Comparison of ENCODE assay signal across 15 mouse cellular contexts in the genomic region with DNA sequence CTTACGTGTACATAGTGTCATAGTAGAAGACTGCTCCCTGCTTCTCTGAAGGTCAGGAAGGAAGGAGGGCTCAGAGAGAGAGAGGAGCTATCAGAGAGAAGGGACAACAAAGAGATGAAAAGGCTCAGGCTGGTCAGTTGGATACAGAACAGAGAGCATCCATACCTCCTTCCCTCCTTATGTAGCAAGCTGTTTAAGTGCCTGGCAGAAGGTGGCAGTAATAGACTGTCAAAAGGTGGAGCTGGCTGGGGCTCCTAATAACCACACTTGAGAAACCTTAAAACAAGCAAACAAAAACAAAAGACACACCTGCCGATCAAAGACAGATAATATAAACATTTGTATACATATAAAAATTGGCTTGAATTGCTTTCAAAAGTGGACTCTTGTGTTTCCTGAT. TPM values are rescaled to one million over a fixed set of nuclear protein-coding genes. Genes with fewer than 3 reads are reported as not detected.
DNase-seq lines count a peak whose midpoint lies in the region; ATAC-seq and TF ChIP-seq lines count a peak whose summit lies in the region.
"Had no signal": no experiment of that assay in that cellular context is flagged by ENCODE, and none has a peak within 500 bp of the region (broad histone marks: within the 10 kb centered on the region; RNA-seq: fewer than 3 reads in every experiment).

No protein-coding gene starts in this region.

- H3K36me3 ChIP-seq in forebrain, postnatal 0 days (ENCODE audit: insufficient read depth), result no peaks in the 10 kb centered on the region
- H3K36me3 ChIP-seq in forebrain, embryonic 11.5 days (ENCODE audit: control insufficient read depth, insufficient read depth, low read length), result no peaks in the 10 kb centered on the region
- H3K36me3 ChIP-seq in neural tube, embryonic 12.5 days, result no peaks in the 10 kb centered on the region
- H3K36me3 ChIP-seq in hindbrain, embryonic 16.5 days (ENCODE audit: control insufficient read depth, insufficient read depth, low read length), result no peaks in the 10 kb centered on the region
- no peaks in the 10 kb centered on the region for H3K36me3 ChIP-seq in heart, embryonic 11.5 days (ENCODE audit: control insufficient read depth, insufficient read depth, low read length)
- H3K36me3 ChIP-seq: limb, embryonic 10.5 days; stomach, embryonic 15.5 days had no signal

- H3K4me2 ChIP-seq in forebrain, postnatal 0 days (ENCODE audit: low read depth), result no peak overlapping the region
- H3K4me2 ChIP-seq in forebrain, embryonic 11.5 days (ENCODE audit: low read depth, low read length, severe bottlenecking), result no peak overlapping the region
- no peak overlapping the region for H3K4me2 ChIP-seq in neural tube, embryonic 12.5 days (replicated peaks)
- H3K4me2 ChIP-seq in hindbrain, embryonic 16.5 days (ENCODE audit: low read length), result no peak overlapping the region
- H3K4me2 ChIP-seq in heart, embryonic 11.5 days, result no peak overlapping the region
- H3K4me2 ChIP-seq: lung, embryonic 14.5 days; stomach, embryonic 15.5 days had no signal

- TF ChIP-seq CTCF in forebrain, postnatal 0 days (IDR thresholded peaks at IDR 0.05; ENCODE audit: low read depth), result peak; percentile 49

- no peak overlapping the region for H3K27ac ChIP-seq in forebrain, postnatal 0 days (ENCODE audit: low read depth, low read length)
- H3K27ac ChIP-seq in forebrain, embryonic 11.5 days (ENCODE audit: low read depth, low read length), result no peak overlapping the region
- no peak overlapping the region for H3K27ac ChIP-seq in neural tube, embryonic 12.5 days
- no peak overlapping the region for H3K27ac ChIP-seq in hindbrain, embryonic 16.5 days (ENCODE audit: low read depth, low read length)
- no peak overlapping the region for H3K27ac ChIP-seq in heart, embryonic 11.5 days (ENCODE audit: low read depth, low read length)
- H3K27ac ChIP-seq: limb, embryonic 10.5 days; stomach, embryonic 15.5 days had no signal

- H3K27me3 ChIP-seq in forebrain, postnatal 0 days (ENCODE audit: insufficient read depth, low read length), result no peaks in the 10 kb centered on the region
- H3K27me3 ChIP-seq in forebrain, embryonic 11.5 days (ENCODE audit: control insufficient read depth, insufficient read depth, low read length), result no peaks in the 10 kb centered on the region
- no peaks in the 10 kb centered on the region for H3K27me3 ChIP-seq in neural tube, embryonic 12.5 days (replicated peaks)
- H3K27me3 ChIP-seq in hindbrain, embryonic 16.5 days (replicated peaks; ENCODE audit: control insufficient read depth, insufficient read depth, low read length), result no peaks in the 10 kb centered on the region
- H3K27me3 ChIP-seq in heart, embryonic 11.5 days (ENCODE audit: control insufficient read depth, insufficient read depth, low read length), result no peaks in the 10 kb centered on the region
- H3K27me3 ChIP-seq: stomach, embryonic 15.5 days had no signal

- intact Hi-C loops in gastrocnemius, postnatal 36 days (cut with DNase I), result no loop called here

- DNase-seq in forebrain, postnatal 0 days, result peak; percentile 31
- no peak for DNase-seq in forebrain, embryonic 11.5 days (ENCODE audit: low spot score)
- no peak for DNase-seq in neural tube, embryonic 10.5 days (ENCODE audit: extremely low spot score, low spot score)
- DNase-seq in gastrocnemius, postnatal 36 days, result no peak
- DNase-seq in adipocyte (ENCODE audit: low spot score), result no peak
- DNase-seq: heart, postnatal 36 days; kidney, postnatal 10 days; lung, embryonic 14.5 days had no signal

- no peak overlapping the region for H3K9ac ChIP-seq in forebrain, postnatal 0 days
- no peak overlapping the region for H3K9ac ChIP-seq in forebrain, embryonic 11.5 days (ENCODE audit: low read length)
- no peak overlapping the region for H3K9ac ChIP-seq in neural tube, embryonic 12.5 days
- H3K9ac ChIP-seq in hindbrain, embryonic 16.5 days (ENCODE audit: low read depth, low read length), result no peak overlapping the region
- no peak overlapping the region for H3K9ac ChIP-seq in heart, embryonic 11.5 days (ENCODE audit: low read depth, low read length)
- H3K9ac ChIP-seq: lung, embryonic 14.5 days; stomach, embryonic 15.5 days had no signal

- H3K9me3 ChIP-seq in forebrain, postnatal 0 days (ENCODE audit: low read length), result no peaks in the 10 kb centered on the region
- H3K9me3 ChIP-seq in forebrain, embryonic 11.5 days (ENCODE audit: control insufficient read depth, low read length), result no peaks in the 10 kb centered on the region
- H3K9me3 ChIP-seq in neural tube, embryonic 12.5 days, result no peaks in the 10 kb centered on the region
- H3K9me3 ChIP-seq in hindbrain, embryonic 16.5 days (ENCODE audit: control insufficient read depth, low read length), result no peaks in the 10 kb centered on the region
- H3K9me3 ChIP-seq in heart, embryonic 11.5 days (replicated peaks; ENCODE audit: control insufficient read depth, low read length), result no peaks in the 10 kb centered on the region
- H3K9me3 ChIP-seq: limb, embryonic 10.5 days; stomach, embryonic 15.5 days had no signal

- no peak; the same call in 1 of the 2 replicates for ATAC-seq in forebrain, postnatal 0 days
- ATAC-seq in forebrain, embryonic 11.5 days (replicated peaks; ENCODE audit: low FRiP score), result no peak
- 0 out of 2 replicates have a peak, but pooled peaks have one; percentile 50 for ATAC-seq in neural tube, embryonic 12.5 days (ENCODE audit: low FRiP score, low read depth)
- ATAC-seq in hindbrain, embryonic 16.5 days, result peak; percentile 93
- no peak for ATAC-seq in heart, embryonic 11.5 days (replicated peaks; ENCODE audit: insufficient number of reproducible peaks, low FRiP score, low TSS enrichment)

- no peaks in the 10 kb centered on the region for H3K4me1 ChIP-seq in forebrain, postnatal 0 days (ENCODE audit: insufficient read depth)
- no peaks in the 10 kb centered on the region for H3K4me1 ChIP-seq in forebrain, embryonic 11.5 days (replicated peaks; ENCODE audit: control insufficient read depth, insufficient read depth, low read length)
- no peaks in the 10 kb centered on the region for H3K4me1 ChIP-seq in neural tube, embryonic 12.5 days
- H3K4me1 ChIP-seq in hindbrain, embryonic 16.5 days (ENCODE audit: control insufficient read depth, insufficient read depth, low read depth, low read length), result no peaks in the 10 kb centered on the region
- no peaks in the 10 kb centered on the region for H3K4me1 ChIP-seq in heart, embryonic 11.5 days (ENCODE audit: control insufficient read depth, insufficient read depth, low read length)
- H3K4me1 ChIP-seq: limb, embryonic 10.5 days; stomach, embryonic 15.5 days had no signal

- 61% methylated on average over 2 of the region's 2 CpGs for whole genome bisulfite sequencing in forebrain, postnatal 0 days
- 70% methylated on average over 2 of the region's 2 CpGs for WGBS in forebrain, embryonic 11.5 days
- WGBS in neural tube, embryonic 12.5 days, result 72% methylated on average over 2 of the region's 2 CpGs
- WGBS in hindbrain, embryonic 16.5 days, result 80% methylated on average over 2 of the region's 2 CpGs
- 69% methylated on average over 2 of the region's 2 CpGs for WGBS in heart, embryonic 11.5 days (ENCODE audit: insufficient replicate concordance)

- H3K4me3 ChIP-seq in forebrain, postnatal 0 days (ENCODE audit: low read depth, low read length), result no peak overlapping the region
- no peak overlapping the region for H3K4me3 ChIP-seq in forebrain, embryonic 11.5 days (ENCODE audit: low read depth, low read length)
- H3K4me3 ChIP-seq in neural tube, embryonic 12.5 days, result no peak overlapping the region
- H3K4me3 ChIP-seq in hindbrain, embryonic 16.5 days (ENCODE audit: low read length), result no peak overlapping the region
- H3K4me3 ChIP-seq in heart, embryonic 11.5 days (ENCODE audit: low read depth, low read length), result no peak overlapping the region
- H3K4me3 ChIP-seq: limb, embryonic 10.5 days; myocyte; stomach, embryonic 15.5 days had no signal

RNA-seq across cellular contexts. Expression of gene 1700017N19Rik, which starts 14.0 kb away (rescaled TPM):
- not detected in 2 replicates for total RNA-seq in forebrain, postnatal 0 days (2014; rRNA removed)
- 0.08 and 0.24 TPM in 2 replicates for polyA plus RNA-seq in forebrain, postnatal 0 days (2015; fragmentation: Nextera tagmentation; extraction: Ambion mirVana)
- polyA plus RNA-seq in forebrain, embryonic 11.5 days (2014; fragmentation: Nextera tagmentation; extraction: Ambion mirVana), result not detected in 2 replicates
- not detected in 2 replicates for polyA plus RNA-seq in neural tube, embryonic 12.5 days (2016; fragmentation: Nextera tagmentation; extraction: Ambion mirVana)
- 0.19 TPM in 1 of 2 replicates, not detected in the other for polyA plus RNA-seq in hindbrain, embryonic 16.5 days (2015; fragmentation: Nextera tagmentation; extraction: Ambion mirVana)
- not detected for total RNA-seq in gastrocnemius, postnatal 36 days (2021)
- not detected in 2 replicates for polyA plus RNA-seq in heart, embryonic 11.5 days (2014; fragmentation: Nextera tagmentation; extraction: Ambion mirVana)
- total RNA-seq: granulocyte monocyte progenitor cell, adult 5-6 weeks; heart, postnatal 36 days had no signal
- polyA plus RNA-seq: limb, embryonic 10.5 days; lung, embryonic 14.5 days; myocyte; stomach, embryonic 15.5 days had no signal

RNA-seq across cellular contexts. Expression of gene 4930430F08Rik, which starts 14.0 kb away (rescaled TPM):
- total RNA-seq in forebrain, postnatal 0 days (2014; rRNA removed), result 18.5 and 24.9 TPM in 2 replicates
- polyA plus RNA-seq in forebrain, postnatal 0 days (2015; fragmentation: Nextera tagmentation; extraction: Ambion mirVana), result 11.5 and 14.3 TPM in 2 replicates
- polyA plus RNA-seq in forebrain, embryonic 11.5 days (2014; fragmentation: Nextera tagmentation; extraction: Ambion mirVana), result 9.7 and 12.9 TPM in 2 replicates
- polyA plus RNA-seq in neural tube, embryonic 12.5 days (2016; fragmentation: Nextera tagmentation; extraction: Ambion mirVana), result 11.3 and 12.3 TPM in 2 replicates
- polyA plus RNA-seq in hindbrain, embryonic 16.5 days (2015; fragmentation: Nextera tagmentation; extraction: Ambion mirVana), result 14.4 and 17.8 TPM in 2 replicates
- 1 to 10 TPM; 6.7 to 8.2 TPM for total RNA-seq in gastrocnemius, postnatal 36 days (2021)
- polyA plus RNA-seq in heart, embryonic 11.5 days (2014; fragmentation: Nextera tagmentation; extraction: Ambion mirVana), result 9.2 and 9.4 TPM in 2 replicates

Comparison
In these comparisons a context has a peak if more than half of its experiments do, and no peak if none do; other contexts are left out.
1. ATAC-seq: peak in neural tube, embryonic 12.5 days (single experiment) and hindbrain, embryonic 16.5 days (single experiment); none in forebrain, postnatal 0 days (single experiment), forebrain, embryonic 11.5 days (single experiment) and heart, embryonic 11.5 days (single experiment).